ENCODE assay signal across 21 mouse cellular contexts in genomic region chr11:30483286-30483685, GRCm38 (mm10). TPM values are rescaled to one million over a fixed set of nuclear protein-coding genes. Genes with fewer than 3 reads are reported as not detected.
DNase-seq lines count a peak whose midpoint lies in the region; ATAC-seq lines count a peak whose summit lies in the region.
"Had no signal": no experiment of that assay in that cellular context is flagged by ENCODE, and none has a peak within 500 bp of the region (broad histone marks: within the 10 kb centered on the region; RNA-seq: fewer than 3 reads in every experiment).

No protein-coding gene starts in this region.

- no peak overlapping the region for H3K9ac ChIP-seq in heart, embryonic 11.5 days (ENCODE audit: low read depth, low read length)
- H3K9ac ChIP-seq in midbrain, embryonic 11.5 days (ENCODE audit: low read length), result no peak overlapping the region
- no peak overlapping the region for H3K9ac ChIP-seq in midbrain, embryonic 16.5 days (ENCODE audit: low read depth, low read length)
- H3K9ac ChIP-seq: embryonic facial prominence, embryonic 13.5 days; forebrain, embryonic 12.5 days; heart, embryonic 15.5 days; hindbrain, embryonic 13.5 days had no signal

- H3K27ac ChIP-seq in heart, embryonic 11.5 days (ENCODE audit: low read depth, low read length), result no peak overlapping the region
- H3K27ac ChIP-seq in midbrain, embryonic 11.5 days (ENCODE audit: low read depth, low read length), result no peak overlapping the region
- no peak overlapping the region for H3K27ac ChIP-seq in midbrain, embryonic 16.5 days (ENCODE audit: low read length)
- H3K27ac ChIP-seq: embryonic facial prominence, embryonic 13.5 days; forebrain, embryonic 12.5 days; heart, embryonic 15.5 days; hindbrain, embryonic 13.5 days; hindbrain, postnatal 0 days had no signal

- ATAC-seq in heart, embryonic 11.5 days (replicated peaks; ENCODE audit: insufficient number of reproducible peaks, low FRiP score, low TSS enrichment), result no peak
- ATAC-seq in midbrain, embryonic 11.5 days (ENCODE audit: low FRiP score), result no peak
- no peak for ATAC-seq in midbrain, embryonic 16.5 days
- ATAC-seq in megakaryocyte-erythroid progenitor cell, adult 5-6 weeks (replicated peaks; ENCODE audit: low FRiP score, low TSS enrichment, poor library complexity, severe bottlenecking), result no peak
- ATAC-seq: activated CD4-positive, CD25-positive, alpha-beta regulatory T cell, adult 4 months; forebrain, embryonic 16.5 days; hindbrain, postnatal 0 days had no signal

- H3K4me2 ChIP-seq in heart, embryonic 11.5 days, result no peak overlapping the region
- no peak overlapping the region for H3K4me2 ChIP-seq in midbrain, embryonic 11.5 days
- no peak overlapping the region for H3K4me2 ChIP-seq in midbrain, embryonic 16.5 days (ENCODE audit: low read length)
- H3K4me2 ChIP-seq: embryonic facial prominence, embryonic 13.5 days; forebrain, embryonic 12.5 days; heart, embryonic 15.5 days; hindbrain, embryonic 13.5 days had no signal

- H3K4me3 ChIP-seq in heart, embryonic 11.5 days (ENCODE audit: low read depth, low read length), result no peak overlapping the region
- no peak overlapping the region for H3K4me3 ChIP-seq in midbrain, embryonic 11.5 days (ENCODE audit: low read depth, low read length)
- H3K4me3 ChIP-seq in midbrain, embryonic 16.5 days (ENCODE audit: low read depth, low read length), result no peak overlapping the region
- H3K4me3 ChIP-seq: embryonic facial prominence, embryonic 13.5 days; forebrain, embryonic 12.5 days; heart, embryonic 15.5 days; hindbrain, embryonic 13.5 days had no signal

- H3K9me3 ChIP-seq in heart, embryonic 11.5 days (replicated peaks; ENCODE audit: control insufficient read depth, low read length), result no peaks in the 10 kb centered on the region
- H3K9me3 ChIP-seq in midbrain, embryonic 11.5 days (ENCODE audit: control insufficient read depth, low read length), result no peaks in the 10 kb centered on the region
- H3K9me3 ChIP-seq in midbrain, embryonic 16.5 days (replicated peaks; ENCODE audit: control insufficient read depth, low read length, poor library complexity, severe bottlenecking), result no peaks in the 10 kb centered on the region
- H3K9me3 ChIP-seq: embryonic facial prominence, embryonic 13.5 days; forebrain, embryonic 12.5 days; heart, embryonic 15.5 days; hindbrain, embryonic 13.5 days had no signal

- H3K36me3 ChIP-seq in heart, embryonic 11.5 days (ENCODE audit: control insufficient read depth, insufficient read depth, low read length), result no peaks in the 10 kb centered on the region
- no peaks in the 10 kb centered on the region for H3K36me3 ChIP-seq in midbrain, embryonic 11.5 days (ENCODE audit: control insufficient read depth, insufficient read depth, low read length)
- no peaks in the 10 kb centered on the region for H3K36me3 ChIP-seq in midbrain, embryonic 16.5 days (ENCODE audit: control insufficient read depth, insufficient read depth, low read length)
- H3K36me3 ChIP-seq: embryonic facial prominence, embryonic 13.5 days; forebrain, embryonic 12.5 days; G1E; heart, embryonic 15.5 days; hindbrain, embryonic 13.5 days had no signal

- 82% methylated on average over 4 of the region's 4 CpGs for WGBS in heart, embryonic 11.5 days (ENCODE audit: insufficient replicate concordance)
- WGBS in midbrain, embryonic 11.5 days, result 90% methylated on average over 4 of the region's 4 CpGs
- WGBS in midbrain, embryonic 16.5 days, result 89% methylated on average over 4 of the region's 4 CpGs

- no peaks in the 10 kb centered on the region for H3K27me3 ChIP-seq in heart, embryonic 11.5 days (ENCODE audit: control insufficient read depth, insufficient read depth, low read length)
- H3K27me3 ChIP-seq in midbrain, embryonic 11.5 days (ENCODE audit: control insufficient read depth, insufficient read depth, low read length), result no peaks in the 10 kb centered on the region
- no peaks in the 10 kb centered on the region for H3K27me3 ChIP-seq in midbrain, embryonic 16.5 days (ENCODE audit: control insufficient read depth, insufficient read depth, low read depth, low read length)
- H3K27me3 ChIP-seq: embryonic facial prominence, embryonic 13.5 days; forebrain, embryonic 12.5 days; heart, embryonic 15.5 days; hindbrain, embryonic 13.5 days had no signal

- H3K4me1 ChIP-seq in heart, embryonic 11.5 days (ENCODE audit: control insufficient read depth, insufficient read depth, low read length), result no peaks in the 10 kb centered on the region
- no peaks in the 10 kb centered on the region for H3K4me1 ChIP-seq in midbrain, embryonic 11.5 days (ENCODE audit: control insufficient read depth, insufficient read depth, low read length)
- H3K4me1 ChIP-seq in midbrain, embryonic 16.5 days (ENCODE audit: control insufficient read depth, insufficient read depth, low read length), result no peaks in the 10 kb centered on the region
- H3K4me1 ChIP-seq: embryonic facial prominence, embryonic 13.5 days; forebrain, embryonic 12.5 days; heart, embryonic 15.5 days; hindbrain, embryonic 13.5 days had no signal

- DNase-seq in heart, adult 8-10 months (ENCODE audit: low spot score), result peak; percentile 17
- peak; percentile 19 for DNase-seq in midbrain, embryonic 11.5 days (ENCODE audit: low spot score, missing footprints)
- DNase-seq in ZHBTc4 (ENCODE audit: low read depth, low spot score), result peak; percentile 72
- DNase-seq: cerebellum, adult 18-20 months; cerebellum, adult 9-11 months; cerebellum, postnatal 36 days; gastrocnemius, postnatal 10 days; heart, postnatal 4 days; kidney, adult 11 months had no signal

RNA-seq across cellular contexts. Expression of gene 4930505A04Rik, which starts 11.7 kb away (rescaled TPM):
- not detected for total RNA-seq in heart, adult 8-10 months (2022)
- not detected in 2 replicates for polyA plus RNA-seq in heart, embryonic 11.5 days (2014; fragmentation: Nextera tagmentation; extraction: Ambion mirVana)
- polyA plus RNA-seq in midbrain, embryonic 11.5 days (2014; fragmentation: Nextera tagmentation; extraction: Ambion mirVana), result not detected in 2 replicates
- 0.32 TPM in 1 of 2 replicates, not detected in the other for polyA plus RNA-seq in midbrain, embryonic 16.5 days (2015; fragmentation: Nextera tagmentation; extraction: Ambion mirVana)
- total RNA-seq in megakaryocyte-erythroid progenitor cell, adult 5-6 weeks (2014; fragmentation: Nextera tagmentation), result not detected in 2 replicates
- total RNA-seq in megakaryocyte-erythroid progenitor cell, adult 5-6 weeks (2017), result not detected in 2 replicates
- total RNA-seq: G1E; heart, postnatal 4 days; hindbrain, postnatal 0 days had no signal
- polyA plus RNA-seq: activated CD4-positive, CD25-positive, alpha-beta regulatory T cell, adult 4 months; embryonic facial prominence, embryonic 13.5 days; forebrain, embryonic 12.5 days; G1E; intestine, embryonic 14.5 days had no signal

Comparison
In these comparisons a context has a peak if more than half of its experiments do, and no peak if none do; other contexts are left out.
1. DNase-seq: peak in every context shown above with its lines; median percentile 72 in ZHBTc4; 19 in midbrain, embryonic 11.5 days; 17 in heart, adult 8-10 months.